Mouse (Mus musculus) forebrain, embryonic 12.5 days (tissue): ENCODE measurements around the gene Osr1. TPM values are rescaled to one million over a fixed set of nuclear protein-coding genes. Genes with fewer than 3 reads are reported as not detected.

Experiments
- ATAC-seq: fragments of 200-750 bp; cut with Nextera tagmentation; 2 replicates; pipeline ENCODE4 v1.8.0; 2017; ENCODE audit warnings: moderate TSS enrichment; ENCODE audit not compliant: low FRiP score
- H3K27ac ChIP-seq: fragments of 300-500 bp; sonication (generic); 2 replicates; pipeline ENCODE4 v1.5.1; 2016; ENCODE audit warnings: mild to moderate bottlenecking
- H3K27me3 ChIP-seq: fragments of 300-500 bp; sonication (generic); 2 replicates; pipeline ENCODE4 v1.6.1; 2016; ENCODE audit warnings: mild to moderate bottlenecking
- H3K36me3 ChIP-seq: fragments of 300-500 bp; sonication (generic); replicated peaks from 2 replicates; pipeline ENCODE4 v1.6.1; 2016; ENCODE audit warnings: mild to moderate bottlenecking
- H3K4me1 ChIP-seq: fragments of 300-500 bp; sonication (generic); 2 replicates; pipeline ENCODE4 v1.6.1; 2016
- H3K4me2 ChIP-seq: fragments of 300-500 bp; sonication (generic); 2 replicates; pipeline ENCODE4 v1.6.1; 2016; ENCODE audit warnings: mild to moderate bottlenecking, moderate library complexity
- H3K4me3 ChIP-seq: fragments of 300-500 bp; sonication (generic); replicated peaks from 2 replicates; pipeline ENCODE4 v1.5.1; 2016; ENCODE audit warnings: mild to moderate bottlenecking
- H3K9ac ChIP-seq: fragments of 300-500 bp; sonication (generic); 2 replicates; pipeline ENCODE4 v1.6.1; 2016; ENCODE audit warnings: mild to moderate bottlenecking
- H3K9me3 ChIP-seq: fragments of 300-500 bp; sonication (generic); 2 replicates; pipeline ENCODE4 v1.6.1; 2016
- WGBS: fragments of 180-500 bp; shearing (Covaris S2); methylation state at CpG from one replicate; pipeline ENCODE4 v1.1.7; 2016; 5-methylcytosine and 5-hydroxymethylcytosine counted together
- polyA plus RNA-seq: library from polyadenylated mRNA; unstranded; fragments of >200 nt; fragmentation: Nextera tagmentation; extraction: Ambion mirVana; gene quantifications from 2 replicates; pipeline ENCODE4 v1.2.1, GENCODE M21; 2016

Osr1 gene
- polyA plus RNA-seq, 1 experiment from 2014 or later: 9.0 TPM

DNA sequence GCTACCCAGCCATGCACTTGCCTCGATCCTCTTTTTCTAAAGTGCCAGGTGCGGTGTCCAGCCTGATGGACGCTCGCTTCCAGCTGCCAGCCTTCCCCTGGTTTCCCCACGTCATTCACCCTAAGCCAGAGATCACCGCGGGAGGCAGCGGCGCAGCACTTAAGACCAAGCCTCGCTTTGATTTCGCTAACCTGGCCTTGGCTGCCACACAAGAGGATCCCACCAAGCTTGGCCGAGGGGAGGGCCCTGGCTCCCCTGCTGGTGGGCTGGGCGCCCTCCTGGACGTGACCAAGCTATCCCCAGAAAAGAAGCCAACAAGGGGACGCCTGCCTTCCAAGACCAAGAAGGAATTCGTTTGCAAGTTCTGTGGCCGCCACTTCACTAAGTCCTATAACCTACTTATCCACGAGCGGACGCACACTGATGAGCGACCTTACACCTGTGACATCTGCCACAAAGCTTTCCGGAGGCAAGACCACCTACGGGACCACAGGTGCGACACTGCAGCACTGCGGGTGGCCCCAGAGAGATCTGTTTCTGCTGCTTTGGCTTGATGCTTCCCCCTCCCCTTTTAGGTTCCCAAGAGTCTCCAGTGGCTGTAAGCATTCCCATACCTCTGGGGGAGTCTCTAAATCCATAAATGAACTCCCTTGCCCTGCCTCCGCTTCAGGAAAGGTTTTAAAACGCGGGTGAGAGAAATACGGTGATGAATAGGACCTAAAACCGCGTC lies 9.6 kb downstream of the Osr1 start:
- Histone ChIP-seq H3K9ac (no peak overlapping the region), H3K4me2 (no peak overlapping the region), H3K9me3 (no peaks in the 10 kb centered on the region), H3K4me1 (peaks cover 15% of the 10 kb centered on the region), H3K36me3 (no peaks in the 10 kb centered on the region), H3K27ac (no peak overlapping the region), H3K4me3 (no peak overlapping the region), H3K27me3 (peaks cover 100% of the 10 kb centered on the region)
- WGBS: under 1% methylated on average over 31 of the region's 31 CpGs
- ATAC-seq: no peak

DNA sequence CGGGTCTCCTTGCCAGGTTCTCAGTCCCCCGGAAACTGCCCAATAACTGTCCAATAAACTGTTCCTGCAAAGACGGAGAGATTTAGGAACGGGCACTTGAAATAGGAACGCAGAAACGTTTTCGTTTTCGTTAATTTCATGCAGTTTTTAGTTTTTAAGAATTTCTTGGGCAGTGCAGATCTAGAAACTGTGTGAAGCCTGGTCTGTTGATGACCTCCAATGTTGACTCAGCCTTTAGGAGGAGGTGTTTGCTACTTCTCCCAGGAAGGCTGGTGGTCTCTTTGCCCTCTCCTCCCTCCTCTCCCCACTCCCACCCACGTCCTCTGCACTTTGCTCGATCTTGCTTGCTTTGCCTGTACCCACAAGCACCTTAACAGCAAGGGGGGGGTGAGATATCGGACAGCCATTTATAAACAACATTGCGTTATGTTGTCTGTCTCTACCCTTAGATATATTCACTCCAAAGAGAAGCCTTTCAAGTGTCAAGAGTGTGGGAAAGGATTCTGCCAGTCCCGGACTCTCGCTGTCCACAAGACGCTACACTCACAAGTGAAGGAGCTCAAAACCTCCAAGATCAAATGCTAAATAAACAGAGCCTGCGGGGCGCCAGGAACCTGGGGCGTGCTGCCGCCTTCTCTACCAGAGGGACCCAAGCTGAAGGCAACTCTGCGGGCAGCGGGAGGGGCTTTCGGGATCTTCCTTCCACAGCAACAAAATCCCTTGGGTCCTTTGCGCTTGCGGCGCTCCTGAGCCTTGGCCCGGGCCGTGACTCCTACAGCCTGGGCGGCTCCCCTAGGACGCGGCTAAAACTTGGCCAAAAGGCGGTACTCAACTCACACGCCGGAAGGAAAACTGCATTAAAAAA lies 10.4 kb downstream of the Osr1 start:
- no peak for ATAC-seq
- H3K4me2 ChIP-seq: no peak overlapping the region; the same call in 1 of the 2 replicates
- H3K9ac ChIP-seq: no peak overlapping the region
- H3K27ac ChIP-seq: no peak overlapping the region
- no peak overlapping the region for H3K4me3 ChIP-seq
- H3K4me1 ChIP-seq: peaks cover 12% of the 10 kb centered on the region
- H3K36me3 ChIP-seq: no peaks in the 10 kb centered on the region
- H3K9me3 ChIP-seq: no peaks in the 10 kb centered on the region
- under 1% methylated on average over 33 of the region's 33 CpGs for WGBS
- peaks cover 94% of the 10 kb centered on the region for H3K27me3 ChIP-seq

DNA sequence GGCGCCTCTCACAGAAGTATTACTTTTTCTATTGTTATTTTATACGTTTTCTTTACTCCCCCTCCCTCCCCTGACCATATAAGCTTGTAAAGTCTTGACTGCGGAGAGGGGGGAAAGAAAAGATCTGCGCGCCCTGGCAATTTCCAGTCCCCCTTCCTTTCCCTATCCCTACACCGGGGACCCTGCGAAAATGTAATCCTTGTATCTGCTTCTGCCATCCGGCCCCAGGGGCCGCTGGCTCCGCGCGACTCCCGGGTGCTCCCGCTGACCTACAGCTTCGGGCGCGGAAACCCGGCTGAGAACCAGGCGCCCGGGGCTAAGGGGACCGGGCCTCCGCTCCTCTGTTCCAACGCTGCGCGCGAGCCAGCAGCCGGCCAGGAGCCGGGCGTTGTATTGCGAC lies 11.1 kb downstream of the Osr1 start:
- Histone ChIP-seq H3K27me3 (peaks cover 87% of the 10 kb centered on the region), H3K4me1 (peaks cover 12% of the 10 kb centered on the region), H3K36me3 (no peaks in the 10 kb centered on the region), H3K9ac (no peak overlapping the region), H3K27ac (no peak overlapping the region), H3K4me2 (peak overlapping the region; percentile 26; the same call in 1 of the 2 replicates), H3K9me3 (no peaks in the 10 kb centered on the region), H3K4me3 (peak overlapping the region; percentile 5; the same call in 1 of the 2 replicates)
- WGBS: under 1% methylated on average over 29 of the region's 30 CpGs
- no peak for ATAC-seq

DNA sequence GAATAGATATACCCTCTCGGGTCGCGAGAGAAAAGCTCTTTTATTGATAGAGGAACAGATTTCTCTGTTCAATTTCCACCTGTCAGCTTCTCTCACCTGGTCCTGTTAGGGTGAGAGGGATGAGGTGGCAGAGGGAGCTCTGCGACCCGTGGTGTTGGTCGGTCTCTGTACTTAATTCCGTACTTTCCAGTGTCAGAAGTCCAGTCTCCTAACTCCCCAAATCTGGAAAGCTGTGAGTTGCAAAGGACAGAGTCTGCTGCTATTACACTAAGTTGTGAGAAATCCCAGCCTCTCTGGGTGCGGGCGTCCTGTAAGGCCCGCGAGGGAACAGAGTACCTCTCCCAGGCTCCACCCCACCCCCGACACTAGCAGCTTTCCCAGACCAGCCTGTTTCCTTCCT lies 11.6 kb downstream of the Osr1 start:
- H3K4me2 ChIP-seq: no peak overlapping the region
- peaks cover 12% of the 10 kb centered on the region for H3K4me1 ChIP-seq
- no peak for ATAC-seq
- no peaks in the 10 kb centered on the region for H3K36me3 ChIP-seq
- H3K27me3 ChIP-seq: peaks cover 82% of the 10 kb centered on the region
- H3K27ac ChIP-seq: no peak overlapping the region
- no peak overlapping the region for H3K9ac ChIP-seq
- H3K9me3 ChIP-seq: no peaks in the 10 kb centered on the region
- 2% methylated on average over 12 of the region's 12 CpGs for WGBS
- H3K4me3 ChIP-seq: no peak overlapping the region

DNA sequence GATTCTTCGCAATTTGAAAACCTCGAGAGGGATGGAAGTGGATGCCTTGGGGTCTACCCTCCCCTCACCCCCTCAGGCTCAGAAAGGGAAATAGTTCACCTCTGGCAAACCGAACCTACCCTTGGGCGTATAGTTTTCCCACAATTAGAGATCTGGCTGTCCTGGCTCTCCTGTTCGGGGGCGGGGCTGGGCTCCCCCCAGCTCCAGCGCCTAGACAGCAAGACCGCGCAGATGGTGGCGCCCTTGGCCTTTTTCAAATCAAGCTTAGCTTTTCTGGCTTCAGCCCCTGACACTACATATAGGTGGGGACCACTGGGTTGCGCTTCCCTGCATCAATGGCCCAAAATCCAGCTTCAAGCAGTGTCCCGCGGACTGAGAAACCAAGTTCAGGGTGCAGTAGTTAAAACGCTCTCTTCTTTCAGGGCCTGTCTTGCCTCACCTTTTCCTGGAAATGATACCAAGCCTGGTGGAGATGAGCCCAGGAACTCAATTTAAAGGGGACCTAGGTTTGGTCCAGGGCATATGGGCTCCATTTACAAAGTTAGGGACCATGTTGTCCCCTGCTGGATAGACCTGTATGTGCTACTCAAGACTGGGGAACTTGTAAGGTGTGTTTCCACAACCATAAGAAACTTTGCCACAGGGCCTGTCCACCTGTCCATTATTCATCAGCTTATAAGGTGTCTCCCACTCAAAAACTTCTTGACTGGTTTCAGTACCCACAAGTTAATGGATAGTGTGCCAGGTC lies 12.5 kb downstream of the Osr1 start:
- WGBS: 2% methylated on average over 14 of the region's 14 CpGs
- Histone ChIP-seq H3K36me3 (no peaks in the 10 kb centered on the region), H3K27me3 (peaks cover 73% of the 10 kb centered on the region), H3K4me1 (peaks cover 12% of the 10 kb centered on the region), H3K9ac (no peak overlapping the region), H3K4me3 (no peak overlapping the region), H3K27ac (no peak overlapping the region), H3K4me2 (no peak overlapping the region), H3K9me3 (no peaks in the 10 kb centered on the region)
- ATAC-seq: no peak

DNA sequence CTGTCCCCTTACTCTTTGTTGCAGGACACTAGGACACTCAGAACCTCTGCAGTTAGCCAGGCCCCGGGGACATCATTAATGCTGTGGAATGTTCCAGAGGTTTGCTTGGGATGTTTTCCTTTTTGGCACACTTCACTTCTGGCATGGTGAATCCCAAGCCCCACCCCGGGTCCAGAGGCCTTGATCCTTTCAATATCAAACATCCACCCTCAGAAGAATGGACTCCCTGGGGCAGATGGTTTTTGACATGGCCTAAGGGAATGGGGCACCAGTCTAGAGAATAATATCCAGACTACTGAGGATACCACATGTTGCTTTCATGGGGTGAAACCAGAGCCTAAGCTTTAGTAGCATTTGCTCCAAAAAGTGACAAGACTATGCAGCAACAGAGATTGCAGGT lies 13.5 kb downstream of the Osr1 start:
- peaks cover 12% of the 10 kb centered on the region for H3K4me1 ChIP-seq
- ATAC-seq: no peak
- H3K9ac ChIP-seq: no peak overlapping the region
- H3K4me3 ChIP-seq: no peak overlapping the region
- H3K36me3 ChIP-seq: no peaks in the 10 kb centered on the region
- no peak overlapping the region for H3K4me2 ChIP-seq
- no peaks in the 10 kb centered on the region for H3K9me3 ChIP-seq
- 8% methylated on average over 2 of the region's 2 CpGs for WGBS
- H3K27me3 ChIP-seq: peaks cover 63% of the 10 kb centered on the region
- H3K27ac ChIP-seq: no peak overlapping the region

DNA sequence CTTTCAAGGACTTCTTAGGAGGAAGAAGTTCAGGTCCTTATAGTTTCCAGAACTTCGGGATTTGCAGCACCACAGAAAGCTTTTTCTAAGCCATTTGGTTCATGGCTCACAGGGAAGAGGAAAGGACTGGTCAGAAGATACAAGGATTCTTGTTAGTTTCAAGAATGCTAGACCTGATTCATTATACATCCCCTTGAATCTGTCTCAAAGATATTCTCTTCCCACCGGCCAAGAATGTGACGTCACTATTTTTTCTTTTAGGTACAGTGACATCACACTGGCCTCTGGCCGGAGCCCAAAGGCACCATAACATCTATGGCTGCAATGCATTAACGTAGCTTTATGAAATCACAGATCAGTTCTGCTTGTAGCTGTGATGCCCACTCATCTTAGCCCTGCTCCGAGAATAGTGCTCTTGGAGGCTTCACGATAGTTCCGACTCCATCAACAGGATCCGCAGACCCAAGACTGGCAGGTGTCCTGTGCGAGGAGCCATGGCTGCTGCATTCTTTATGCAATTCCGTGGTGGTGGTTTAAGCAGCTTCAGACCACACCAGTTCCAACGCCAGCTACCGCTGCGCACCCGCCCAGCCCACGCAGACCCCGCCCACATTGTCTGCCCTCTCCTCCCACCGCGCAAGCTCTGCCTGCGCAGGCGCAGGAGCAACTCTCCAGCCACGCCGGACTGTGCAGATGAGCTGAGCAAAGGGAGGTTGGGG lies 14.6 kb downstream of the Osr1 start:
- Histone ChIP-seq H3K36me3 (no peaks in the 10 kb centered on the region), H3K4me1 (peaks cover 12% of the 10 kb centered on the region), H3K9ac (peak overlapping the region; percentile 33; the same call in 1 of the 2 replicates), H3K27ac (no peak overlapping the region), H3K27me3 (peaks cover 52% of the 10 kb centered on the region), H3K9me3 (no peaks in the 10 kb centered on the region), H3K4me2 (peak overlapping the region; percentile 67), H3K4me3 (peak overlapping the region; percentile 38)
- ATAC-seq: peak; percentile 96
- under 1% methylated on average over 23 of the region's 23 CpGs for WGBS

DNA sequence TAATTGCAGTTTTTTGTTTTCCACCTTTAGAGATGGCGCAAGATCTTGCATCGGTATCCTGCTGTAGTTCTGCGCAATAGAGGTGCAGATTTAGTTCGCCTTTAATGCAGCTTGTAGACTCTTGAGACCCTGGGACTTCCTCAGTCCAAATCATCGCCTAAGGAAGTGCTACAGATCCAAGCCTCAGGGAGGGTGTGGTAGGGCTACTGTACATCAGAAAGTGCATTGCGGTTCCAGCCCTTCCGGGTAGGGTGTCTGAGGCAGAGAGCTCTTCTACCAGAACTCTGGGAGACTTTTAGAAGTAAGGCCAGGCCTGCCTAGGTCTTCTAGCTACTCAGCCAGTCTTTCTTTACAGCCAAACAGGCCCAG lies 15.2 kb downstream of the Osr1 start:
- Histone ChIP-seq H3K9me3 (no peaks in the 10 kb centered on the region), H3K4me1 (peaks cover 12% of the 10 kb centered on the region), H3K36me3 (no peaks in the 10 kb centered on the region), H3K4me3 (peak overlapping the region; percentile 38), H3K4me2 (peak overlapping the region; percentile 67), H3K27me3 (peaks cover 46% of the 10 kb centered on the region), H3K27ac (no peak overlapping the region), H3K9ac (peak overlapping the region; percentile 33; the same call in 1 of the 2 replicates)
- whole genome bisulfite sequencing: 4% methylated on average over 7 of the region's 7 CpGs
- peak; percentile 50 for ATAC-seq

DNA sequence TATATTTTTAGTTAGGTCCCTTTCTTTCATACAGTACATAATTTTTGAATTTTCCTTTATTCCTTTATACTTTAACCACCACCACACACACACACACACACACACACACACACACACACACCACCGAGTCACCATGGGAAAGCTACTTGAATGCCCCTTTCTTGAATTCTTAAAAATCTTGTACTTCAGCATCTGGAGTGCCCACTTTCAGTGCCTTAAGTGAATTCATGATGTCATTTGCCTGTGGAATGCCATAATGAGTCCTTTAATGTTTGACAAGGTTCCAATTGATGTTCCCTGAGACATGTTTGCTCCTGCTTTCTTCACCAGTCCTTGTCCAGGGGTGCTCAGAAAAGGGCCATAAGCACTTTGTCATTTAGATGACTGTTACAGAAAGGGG lies 17.8 kb downstream of the Osr1 start:
- WGBS: 33% methylated on average over 1 of the region's 1 CpGs
- H3K4me2 ChIP-seq: no peak overlapping the region

DNA sequence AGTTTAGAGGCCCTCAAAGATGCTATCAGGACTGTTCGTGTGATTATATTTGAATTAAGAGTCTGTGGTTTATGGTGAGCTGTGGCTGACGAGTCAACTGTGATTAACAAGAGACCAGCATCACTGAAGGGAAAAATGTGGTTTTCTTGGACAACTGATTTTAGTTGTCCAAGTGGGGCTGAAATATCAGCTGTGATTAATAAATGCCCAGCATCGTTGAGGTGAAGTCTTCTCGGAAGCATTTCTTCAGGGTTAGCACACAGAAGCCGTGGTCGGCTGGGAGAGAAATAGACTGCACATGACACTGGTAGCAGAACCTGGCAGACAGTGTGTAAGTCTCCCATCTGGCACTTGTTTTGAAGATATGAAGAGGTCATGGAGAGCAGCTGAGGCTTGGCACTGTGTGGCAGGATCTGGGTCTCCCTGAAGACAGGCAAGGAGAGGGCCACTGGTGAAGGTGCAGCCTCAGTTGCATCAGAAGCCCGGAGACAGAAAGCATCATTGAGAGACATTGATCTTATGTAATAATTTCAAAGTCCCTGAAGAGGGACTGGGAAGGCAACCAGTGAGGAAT lies 19.7 kb downstream of the Osr1 start:
- H3K27me3 ChIP-seq: peaks cover under 1% of the 10 kb centered on the region; the same call in 1 of the 2 replicates
- no peak overlapping the region for H3K4me2 ChIP-seq
- H3K9ac ChIP-seq: no peak overlapping the region
- H3K9me3 ChIP-seq: no peaks in the 10 kb centered on the region
- H3K27ac ChIP-seq: no peak overlapping the region
- WGBS: 90% methylated on average over 7 of the region's 7 CpGs
- H3K4me1 ChIP-seq: no peaks in the 10 kb centered on the region; the same call in 1 of the 2 replicates
- H3K4me3 ChIP-seq: no peak overlapping the region
- no peaks in the 10 kb centered on the region for H3K36me3 ChIP-seq
- ATAC-seq: no peak

More for the DNA sequence above, 17.8 kb downstream of the Osr1 start:
- no peaks in the 10 kb centered on the region for H3K36me3 ChIP-seq
- H3K27ac ChIP-seq: no peak overlapping the region
- ATAC-seq: no peak
- no peak overlapping the region for H3K4me3 ChIP-seq
- H3K27me3 ChIP-seq: peaks cover 20% of the 10 kb centered on the region
- no peaks in the 10 kb centered on the region for H3K9me3 ChIP-seq
- peaks cover 4% of the 10 kb centered on the region; the same call in 1 of the 2 replicates for H3K4me1 ChIP-seq
- no peak overlapping the region for H3K9ac ChIP-seq

DNA sequence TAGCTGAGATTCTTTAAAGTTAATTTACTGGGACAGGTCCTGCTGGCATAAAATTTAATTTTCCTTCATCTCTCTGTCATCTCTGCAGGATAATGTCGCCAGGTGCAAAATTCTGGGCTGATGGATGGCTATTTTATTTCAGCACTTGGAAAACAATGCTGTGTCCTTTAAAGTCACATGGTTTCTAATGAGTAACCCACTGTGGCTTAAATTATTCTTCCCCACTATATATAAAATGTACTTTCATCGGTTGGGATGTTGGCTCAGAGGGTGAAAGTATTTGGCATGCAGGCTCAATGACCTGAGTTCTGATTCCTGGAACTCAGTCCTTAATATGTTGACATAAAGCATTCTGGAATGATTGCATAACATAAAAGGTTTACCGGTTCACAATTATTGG lies 21.2 kb downstream of the Osr1 start:
- Histone ChIP-seq H3K4me3 (no peak overlapping the region), H3K27me3 (no peaks in the 10 kb centered on the region), H3K36me3 (no peaks in the 10 kb centered on the region), H3K27ac (no peak overlapping the region), H3K4me2 (no peak overlapping the region), H3K4me1 (no peaks in the 10 kb centered on the region), H3K9me3 (no peaks in the 10 kb centered on the region), H3K9ac (no peak overlapping the region)
- WGBS: 74% methylated on average over 3 of the region's 3 CpGs
- no peak for ATAC-seq
